Mouse (Mus musculus): ENCODE results near the gene Rasl10a.

DNA sequence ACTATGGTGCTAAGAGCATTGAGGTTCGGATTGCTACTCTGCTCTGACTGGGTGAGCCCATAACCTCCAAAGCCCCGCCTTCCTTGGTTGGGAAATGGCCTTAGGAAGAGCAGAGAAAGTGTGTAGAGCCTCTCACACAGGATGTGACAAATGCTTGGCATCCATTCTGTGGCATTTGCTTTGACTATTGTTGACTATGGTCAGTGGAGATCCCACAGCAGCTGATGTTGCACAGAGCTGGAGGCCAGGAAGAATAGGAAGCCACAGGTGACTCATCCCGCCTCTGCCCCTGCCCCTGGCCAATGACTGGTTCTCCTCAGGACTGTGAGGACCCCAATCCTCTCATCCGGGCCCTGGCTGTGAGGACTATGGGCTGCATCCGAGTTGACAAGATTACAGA, 41.6 kb upstream of the Rasl10a start:
- TF ChIP-seq CTCF (IDR thresholded peaks at IDR 0.05; ENCODE audit: extremely low read depth, insufficient read length, insufficient replicate concordance, low read depth, low read length) (no peak), POLR2A (IDR thresholded peaks at IDR 0.05; ENCODE audit: low read depth, low read length) (no peak)

Data from small intestine, adult 2 months (tissue).